Mouse (Mus musculus): ENCODE data around the gene Ereg. TPM values are rescaled to one million over a fixed set of nuclear protein-coding genes. Genes with fewer than 3 reads are reported as not detected.
A peak's percentile ranks its signal among the peaks of the same experiment; 100 is the strongest.

Gene Ereg
- polyA plus RNA-seq, 1 experiment from 2014 or later: 0.41 TPM

DNA sequence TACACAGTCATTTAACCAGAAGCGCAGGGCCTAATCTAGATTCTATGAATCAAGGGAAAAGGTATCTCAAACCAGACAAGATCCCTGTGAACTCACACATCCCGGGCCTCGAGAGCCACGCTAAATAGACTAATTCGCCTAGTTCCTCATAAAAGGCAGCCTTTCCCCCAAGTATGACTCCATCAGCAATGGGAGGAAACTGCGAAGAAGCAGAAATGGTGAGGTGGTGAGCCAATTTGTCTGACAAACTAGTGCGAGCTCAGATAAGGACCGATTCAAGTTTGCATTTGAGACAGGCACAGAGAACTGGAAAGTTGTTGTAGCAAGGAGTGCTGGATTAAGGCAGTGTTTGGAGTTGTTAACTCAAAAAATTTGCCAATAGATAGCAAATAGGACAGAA, 796 bp upstream of the Ereg start:
- 54% methylated on average over 8 of the region's 8 CpGs for WGBS
- H3K4me1 ChIP-seq: peaks cover 14% of the 10 kb centered on the region
- no peak overlapping the region for H3K27ac ChIP-seq
- H3K9me3 ChIP-seq: no peaks in the 10 kb centered on the region
- no peak overlapping the region for H3K9ac ChIP-seq
- H3K36me3 ChIP-seq: no peaks in the 10 kb centered on the region
- peaks cover 18% of the 10 kb centered on the region for H3K27me3 ChIP-seq
- ATAC-seq (ENCODE audit: borderline replicate concordance, extremely low read depth, low FRiP score, low TSS enrichment): no peak
- no peak overlapping the region for H3K4me3 ChIP-seq
- H3K4me2 ChIP-seq: peak overlapping the region; percentile 75

- no peaks in the 10 kb centered on the region for H3K9me3 ChIP-seq
- peaks cover 14% of the 10 kb centered on the region for H3K4me1 ChIP-seq
- H3K4me2 ChIP-seq: peak overlapping the region; percentile 75
- 10% methylated on average over 8 of the region's 8 CpGs for WGBS
- no peak overlapping the region for H3K9ac ChIP-seq
- 0 out of 2 replicates have a peak, but pooled peaks have one; percentile 42 for ATAC-seq (ENCODE audit: borderline replicate concordance, extremely low read depth, low FRiP score, low TSS enrichment)
- H3K27ac ChIP-seq: no peak overlapping the region
- no peaks in the 10 kb centered on the region for H3K36me3 ChIP-seq
- H3K27me3 ChIP-seq: peaks cover 18% of the 10 kb centered on the region
- peak overlapping the region; percentile 39 for H3K4me3 ChIP-seq
These were observed 396 bp upstream of the Ereg start for GRCm38 (mm10) chr5:91074026-91074425.

GRCm38 (mm10) chr5:91075021-91075420, 599 bp downstream of the Ereg start:
- Histone ChIP-seq H3K27ac (no peak overlapping the region), H3K9ac (no peak overlapping the region), H3K4me1 (peaks cover 14% of the 10 kb centered on the region), H3K4me2 (peak overlapping the region; percentile 75), H3K4me3 (peak overlapping the region; percentile 39), H3K27me3 (peaks cover 18% of the 10 kb centered on the region), H3K9me3 (no peaks in the 10 kb centered on the region), H3K36me3 (no peaks in the 10 kb centered on the region)
- 23% methylated on average over 1 of the region's 1 CpGs for WGBS
- no peak for ATAC-seq (ENCODE audit: borderline replicate concordance, extremely low read depth, low FRiP score, low TSS enrichment)

DNA sequence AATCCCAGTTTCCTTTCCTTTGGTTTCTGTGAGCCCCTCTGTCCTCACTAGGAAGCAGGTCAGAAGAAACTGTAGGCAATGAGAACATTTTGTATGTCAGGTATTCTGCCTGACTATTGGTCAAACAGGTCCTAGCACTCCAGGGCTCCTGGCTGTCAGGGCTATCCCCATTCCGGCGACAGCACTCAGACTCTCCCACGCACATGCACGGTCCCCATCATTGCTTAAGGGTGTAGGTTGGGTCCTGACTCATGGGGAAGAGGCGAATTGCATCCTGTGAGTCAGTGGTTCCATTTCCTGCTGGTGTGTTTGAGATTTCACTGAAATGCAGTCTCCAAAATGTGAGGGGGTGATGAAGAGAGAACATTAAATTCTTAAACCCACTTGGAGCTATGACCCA, 8.6 kb downstream of the Ereg start:
- H3K4me1 ChIP-seq: no peaks in the 10 kb centered on the region
- no peak overlapping the region for H3K4me3 ChIP-seq
- no peaks in the 10 kb centered on the region for H3K27me3 ChIP-seq
- no peaks in the 10 kb centered on the region for H3K36me3 ChIP-seq
- no peak overlapping the region for H3K27ac ChIP-seq
- H3K9ac ChIP-seq: no peak overlapping the region
- no peaks in the 10 kb centered on the region for H3K9me3 ChIP-seq
- no peak overlapping the region for H3K4me2 ChIP-seq
- no peak for ATAC-seq (ENCODE audit: borderline replicate concordance, extremely low read depth, low FRiP score, low TSS enrichment)
- 73% methylated on average over 5 of the region's 5 CpGs for WGBS

- no peak for ATAC-seq (ENCODE audit: borderline replicate concordance, extremely low read depth, low FRiP score, low TSS enrichment)
- Histone ChIP-seq H3K9me3 (no peaks in the 10 kb centered on the region), H3K4me2 (no peak overlapping the region), H3K4me1 (no peaks in the 10 kb centered on the region), H3K36me3 (no peaks in the 10 kb centered on the region), H3K27ac (no peak overlapping the region), H3K9ac (no peak overlapping the region), H3K4me3 (no peak overlapping the region), H3K27me3 (no peaks in the 10 kb centered on the region)
- WGBS: 48% methylated on average over 5 of the region's 5 CpGs
These were observed 10.9 kb downstream of the Ereg start for GRCm38 (mm10) chr5:91085291-91085690.

GRCm38 (mm10) chr5:91090301-91090700, 15.9 kb downstream of the Ereg start:
- H3K27me3 ChIP-seq: no peaks in the 10 kb centered on the region
- H3K4me1 ChIP-seq: no peaks in the 10 kb centered on the region
- H3K4me3 ChIP-seq: no peak overlapping the region
- H3K27ac ChIP-seq: no peak overlapping the region
- ATAC-seq (ENCODE audit: borderline replicate concordance, extremely low read depth, low FRiP score, low TSS enrichment): no peak
- 79% methylated on average over 3 of the region's 3 CpGs for WGBS
- H3K4me2 ChIP-seq: no peak overlapping the region
- H3K36me3 ChIP-seq: no peaks in the 10 kb centered on the region
- no peak overlapping the region for H3K9ac ChIP-seq
- H3K9me3 ChIP-seq: no peaks in the 10 kb centered on the region

DNA sequence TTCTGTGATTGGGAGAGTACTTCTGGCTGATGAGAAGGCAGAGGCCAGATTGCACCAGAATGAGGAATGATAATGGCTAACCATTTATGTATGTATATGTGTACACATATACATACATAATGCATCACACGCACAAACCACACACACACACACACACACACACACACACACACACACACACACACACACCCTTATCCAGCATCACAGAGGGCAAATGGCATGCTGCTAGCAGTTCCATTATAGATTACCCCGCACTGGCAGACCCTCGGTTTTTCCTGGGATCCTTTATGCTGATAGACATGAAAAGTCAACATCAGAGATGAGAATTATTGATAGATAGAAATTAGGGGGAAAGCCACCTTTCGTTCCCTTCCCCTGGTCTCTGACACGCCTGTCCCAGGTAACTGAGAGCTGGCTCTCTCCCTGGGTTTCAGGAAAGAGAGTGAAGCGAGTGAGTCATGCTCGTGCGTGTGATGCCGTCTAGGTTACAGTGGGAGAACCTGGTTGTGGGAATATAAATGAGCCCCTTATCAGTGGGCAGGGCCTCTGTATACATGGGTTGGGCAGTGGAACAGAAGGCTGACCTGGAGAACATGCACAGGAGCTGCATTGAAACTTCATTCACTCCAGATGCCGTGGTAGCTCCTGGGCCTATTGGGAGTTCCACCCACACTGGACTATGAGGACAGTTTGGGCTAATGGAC, 23.6 kb downstream of the Ereg start:
- no peaks in the 10 kb centered on the region for H3K4me1 ChIP-seq
- H3K4me2 ChIP-seq: no peak overlapping the region
- no peak for ATAC-seq (ENCODE audit: borderline replicate concordance, extremely low read depth, low FRiP score, low TSS enrichment)
- no peaks in the 10 kb centered on the region for H3K9me3 ChIP-seq
- no peak overlapping the region for H3K4me3 ChIP-seq
- no peak overlapping the region for H3K9ac ChIP-seq
- WGBS: 85% methylated on average over 10 of the region's 10 CpGs
- H3K36me3 ChIP-seq: no peaks in the 10 kb centered on the region
- H3K27me3 ChIP-seq: no peaks in the 10 kb centered on the region
- H3K27ac ChIP-seq: no peak overlapping the region

DNA sequence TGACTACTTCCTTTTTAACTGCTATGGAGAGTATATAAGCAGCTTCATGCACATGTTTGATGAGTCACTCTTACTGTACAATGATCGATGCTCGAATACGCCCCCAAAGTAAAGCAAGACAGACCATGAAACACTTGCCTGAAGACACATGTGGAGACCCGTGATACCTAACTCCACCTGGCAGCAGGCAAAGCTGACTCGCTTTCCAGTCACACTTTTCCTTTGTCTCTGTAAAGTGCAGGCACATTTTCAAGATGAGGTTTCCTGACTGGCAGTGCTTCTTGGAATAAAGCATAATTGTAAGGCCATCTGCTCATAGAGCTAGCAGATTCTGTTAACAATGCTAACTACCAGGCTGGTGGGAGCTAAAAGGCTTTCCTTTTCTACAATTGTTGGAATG, 27.3 kb downstream of the Ereg start:
- H3K4me1 ChIP-seq: no peaks in the 10 kb centered on the region
- H3K4me2 ChIP-seq: no peak overlapping the region
- H3K27me3 ChIP-seq: no peaks in the 10 kb centered on the region
- no peak overlapping the region for H3K27ac ChIP-seq
- H3K36me3 ChIP-seq: no peaks in the 10 kb centered on the region
- no peak overlapping the region for H3K9ac ChIP-seq
- 91% methylated on average over 5 of the region's 5 CpGs for WGBS
- H3K4me3 ChIP-seq: no peak overlapping the region
- no peaks in the 10 kb centered on the region for H3K9me3 ChIP-seq
- ATAC-seq (ENCODE audit: borderline replicate concordance, extremely low read depth, low FRiP score, low TSS enrichment): no peak

DNA sequence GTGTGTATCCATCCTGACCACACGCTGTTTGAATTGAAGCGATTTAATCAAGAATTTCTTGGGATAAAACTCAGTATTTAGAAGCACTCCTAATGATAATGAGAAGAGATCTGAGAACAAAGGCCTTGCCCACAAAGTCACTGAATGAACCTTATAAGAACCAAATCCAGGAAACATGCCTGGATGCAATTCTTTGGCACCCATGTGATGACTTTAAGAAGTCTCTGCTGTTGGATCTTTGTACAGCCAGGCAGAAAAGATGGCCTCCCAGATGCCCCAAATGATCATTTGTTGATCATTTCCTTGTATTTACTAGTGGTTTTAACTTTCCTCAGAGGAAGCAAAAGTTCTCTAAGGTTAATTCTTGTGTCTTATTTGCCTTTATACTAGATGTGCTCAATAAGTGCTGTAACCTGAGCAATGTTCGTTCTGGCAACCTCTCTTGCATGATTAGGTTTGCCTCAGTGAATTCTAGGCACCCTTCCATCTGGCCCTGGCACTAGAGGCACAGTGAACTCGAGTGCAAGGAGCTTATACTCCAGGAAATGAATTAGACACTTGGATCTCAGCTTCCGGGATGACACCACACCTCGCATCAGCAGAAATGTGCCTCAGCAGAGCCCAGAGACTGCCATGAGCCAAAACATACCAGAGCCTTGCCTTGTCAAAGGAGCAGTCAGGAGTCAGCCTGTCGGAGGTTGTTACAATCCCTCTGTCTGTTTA, 29.7 kb downstream of the Ereg start:
- Histone ChIP-seq H3K27me3 (no peaks in the 10 kb centered on the region), H3K4me2 (no peak overlapping the region), H3K4me3 (no peak overlapping the region), H3K27ac (no peak overlapping the region), H3K9ac (no peak overlapping the region), H3K36me3 (no peaks in the 10 kb centered on the region), H3K9me3 (no peaks in the 10 kb centered on the region), H3K4me1 (no peaks in the 10 kb centered on the region)
- no peak for ATAC-seq (ENCODE audit: borderline replicate concordance, extremely low read depth, low FRiP score, low TSS enrichment)
- WGBS: 62% methylated on average over 7 of the region's 7 CpGs

DNA sequence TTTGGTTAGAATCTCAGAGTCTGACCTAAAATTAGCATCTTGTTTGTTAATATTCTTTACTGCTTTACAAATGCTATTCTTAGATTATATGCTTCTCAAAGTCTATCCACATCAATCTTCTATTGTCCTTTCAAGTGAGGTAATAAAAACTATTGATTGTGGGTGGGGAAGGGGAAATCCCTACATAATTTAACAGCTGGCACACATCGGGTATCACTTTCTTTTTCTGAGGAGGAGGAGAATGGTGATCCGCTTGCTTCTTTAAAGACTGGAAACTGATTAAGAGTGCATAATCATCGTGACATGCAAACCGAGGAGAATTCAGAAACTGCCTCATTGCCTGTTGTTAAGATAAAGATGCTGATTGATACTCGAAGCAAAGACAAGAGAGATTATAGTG, 31.8 kb downstream of the Ereg start:
- no peak overlapping the region for H3K9ac ChIP-seq
- H3K4me1 ChIP-seq: no peaks in the 10 kb centered on the region
- H3K27me3 ChIP-seq: no peaks in the 10 kb centered on the region
- no peak overlapping the region for H3K4me3 ChIP-seq
- ATAC-seq (ENCODE audit: borderline replicate concordance, extremely low read depth, low FRiP score, low TSS enrichment): no peak
- H3K36me3 ChIP-seq: no peaks in the 10 kb centered on the region
- no peak overlapping the region for H3K4me2 ChIP-seq
- no peak overlapping the region for H3K27ac ChIP-seq
- no peaks in the 10 kb centered on the region for H3K9me3 ChIP-seq
- 58% methylated on average over 5 of the region's 5 CpGs for WGBS

DNA sequence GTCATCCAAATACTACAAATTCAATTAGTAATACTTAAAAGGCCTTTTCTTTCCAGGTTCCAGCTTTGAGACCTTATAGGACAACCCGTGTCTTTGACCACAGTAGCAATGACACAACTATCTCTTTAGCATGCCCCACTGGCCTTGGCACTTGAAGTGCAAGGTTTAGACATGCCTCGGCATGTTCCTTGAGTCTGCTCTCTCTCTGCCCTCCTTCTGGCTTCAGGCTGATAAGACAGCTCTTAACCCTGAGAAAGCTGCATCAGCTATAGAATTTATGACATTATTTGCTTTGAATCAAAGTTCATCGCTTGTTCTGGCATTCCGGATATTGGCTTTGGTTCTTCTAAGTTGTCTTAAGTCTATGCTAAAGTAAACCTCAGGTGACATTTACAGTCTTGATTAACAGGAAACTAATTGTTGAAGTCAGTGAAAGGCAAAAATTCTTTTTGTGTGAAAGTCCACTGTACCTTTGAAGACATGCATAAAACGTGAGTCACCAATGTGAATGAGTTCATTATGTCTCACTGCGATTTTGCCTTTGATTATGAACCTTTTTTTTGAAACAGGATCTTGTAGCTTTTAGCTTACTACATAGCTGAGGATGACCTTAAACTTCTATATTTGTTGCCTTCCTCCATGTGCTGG, 35.7 kb downstream of the Ereg start:
- no peaks in the 10 kb centered on the region for H3K9me3 ChIP-seq
- 74% methylated on average over 6 of the region's 6 CpGs for WGBS
- H3K9ac ChIP-seq: no peak overlapping the region
- H3K4me2 ChIP-seq: no peak overlapping the region
- no peaks in the 10 kb centered on the region for H3K4me1 ChIP-seq
- no peaks in the 10 kb centered on the region for H3K36me3 ChIP-seq
- H3K27me3 ChIP-seq: no peaks in the 10 kb centered on the region
- no peak for ATAC-seq (ENCODE audit: borderline replicate concordance, extremely low read depth, low FRiP score, low TSS enrichment)
- H3K27ac ChIP-seq: no peak overlapping the region
- H3K4me3 ChIP-seq: no peak overlapping the region

DNA sequence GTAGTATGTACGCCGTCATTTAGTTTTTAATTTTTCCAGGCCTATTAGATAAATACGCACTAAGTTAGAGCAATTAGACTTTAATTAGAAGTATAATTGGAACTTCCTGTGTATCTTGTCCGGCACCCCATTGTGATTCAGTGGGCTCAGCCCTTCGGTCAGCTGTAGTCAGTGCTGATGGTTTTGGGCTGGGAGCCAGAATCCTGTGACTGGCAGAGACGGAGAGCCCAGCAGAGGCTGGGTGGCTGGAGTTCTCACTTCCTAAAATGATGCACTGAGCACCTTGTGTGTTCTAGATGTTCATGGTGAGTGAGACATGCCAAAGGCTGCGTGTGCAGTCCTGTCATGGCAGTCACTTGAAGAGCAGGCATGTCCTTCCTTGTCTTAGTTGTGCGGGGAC, 36.6 kb downstream of the Ereg start:
- Histone ChIP-seq H3K4me1 (no peaks in the 10 kb centered on the region), H3K9me3 (no peaks in the 10 kb centered on the region), H3K9ac (no peak overlapping the region), H3K4me2 (no peak overlapping the region), H3K27me3 (no peaks in the 10 kb centered on the region), H3K4me3 (no peak overlapping the region), H3K36me3 (no peaks in the 10 kb centered on the region), H3K27ac (no peak overlapping the region)
- ATAC-seq (ENCODE audit: borderline replicate concordance, extremely low read depth, low FRiP score, low TSS enrichment): no peak
- 72% methylated on average over 8 of the region's 8 CpGs for WGBS

Measured in lung, embryonic 15.5 days (tissue).